Mouse (Mus musculus) MN1 (cell line): ENCODE data around the gene Pdcd6ip.
"Not testable (repeated sequence)": the region's sequence is repeated elsewhere in the genome, so short reads cannot be mapped to it uniquely, and the experiment has no call there.

Source experiments
- DNase-seq: peaks from one replicate; pipeline ENCODE4 v3.0.0-alpha.2; 2016; ENCODE audit warnings: low spot score

Pdcd6ip gene

DNA sequence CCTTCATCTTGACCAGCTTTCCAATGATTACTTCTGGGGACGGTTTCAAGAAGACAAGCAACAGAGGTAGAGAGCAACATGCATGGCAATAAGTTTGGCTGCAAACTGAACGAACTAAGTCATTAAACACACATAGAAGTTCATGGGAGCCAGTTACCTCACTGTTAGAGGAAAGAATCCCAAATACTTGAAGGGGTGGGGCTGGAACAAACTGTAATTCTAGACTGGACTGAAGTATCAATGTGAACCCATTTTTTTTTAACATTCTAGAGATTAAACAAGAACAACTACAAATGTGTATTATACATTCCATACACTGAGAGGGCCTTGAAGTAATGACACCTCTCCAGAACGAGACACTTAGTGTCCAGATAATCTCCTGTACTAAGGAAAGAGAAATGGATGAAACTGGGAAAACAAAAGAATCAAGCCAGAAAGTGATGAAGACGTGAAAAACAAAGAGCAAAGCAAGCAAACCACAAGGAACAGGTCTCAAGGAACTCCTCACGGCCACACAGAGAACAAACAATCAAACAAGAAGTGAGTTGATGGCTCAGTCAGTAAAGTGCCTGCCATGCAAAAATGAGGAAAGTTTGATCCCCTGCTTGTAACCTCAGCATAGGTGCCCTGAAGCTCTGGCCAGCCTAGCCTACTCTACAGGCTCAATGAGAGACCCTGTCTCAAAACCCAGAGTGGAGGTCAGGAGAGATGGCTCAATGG, 6.5 kb downstream of the Pdcd6ip start:
- DNase-seq = no peak

DNA sequence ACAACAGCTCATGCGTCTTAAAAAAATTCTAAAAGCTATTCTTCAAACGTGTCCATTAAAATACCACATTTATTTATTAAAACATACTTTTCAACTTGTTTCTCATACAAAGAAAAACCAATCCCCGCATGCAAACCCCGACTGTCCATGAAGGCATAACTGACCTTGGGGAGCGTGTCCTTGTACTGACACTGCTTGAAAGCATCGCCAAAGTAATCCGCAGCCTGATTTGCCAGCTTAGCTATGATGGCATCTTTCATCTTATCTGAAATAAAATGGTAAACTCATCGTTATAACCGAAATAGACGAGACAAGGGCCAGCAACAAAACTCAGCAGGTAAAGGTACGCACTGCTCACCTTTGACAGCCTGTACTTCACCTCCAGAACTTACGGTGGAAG, 20.6 kb downstream of the Pdcd6ip start:
- no peak for DNase-seq

DNA sequence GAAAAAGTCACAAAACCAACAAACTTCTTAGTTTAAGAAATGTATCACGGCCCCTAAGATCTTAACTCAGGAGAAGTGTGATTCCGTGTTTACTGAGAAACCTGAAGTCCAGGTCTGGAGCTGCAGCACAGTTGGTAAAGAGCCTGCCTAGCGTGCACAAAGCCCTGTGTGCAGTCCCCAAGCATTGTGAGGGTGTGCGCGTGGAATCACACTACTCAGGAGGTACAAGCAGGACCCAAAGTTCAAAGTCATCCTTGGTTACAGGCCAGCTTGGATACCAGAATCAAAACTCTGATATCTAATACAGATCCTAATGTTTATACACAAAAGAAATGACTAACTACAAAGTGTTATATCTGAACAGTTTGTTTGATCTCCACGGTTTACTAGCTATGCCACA, 34.3 kb downstream of the Pdcd6ip start:
- no peak for DNase-seq

DNA sequence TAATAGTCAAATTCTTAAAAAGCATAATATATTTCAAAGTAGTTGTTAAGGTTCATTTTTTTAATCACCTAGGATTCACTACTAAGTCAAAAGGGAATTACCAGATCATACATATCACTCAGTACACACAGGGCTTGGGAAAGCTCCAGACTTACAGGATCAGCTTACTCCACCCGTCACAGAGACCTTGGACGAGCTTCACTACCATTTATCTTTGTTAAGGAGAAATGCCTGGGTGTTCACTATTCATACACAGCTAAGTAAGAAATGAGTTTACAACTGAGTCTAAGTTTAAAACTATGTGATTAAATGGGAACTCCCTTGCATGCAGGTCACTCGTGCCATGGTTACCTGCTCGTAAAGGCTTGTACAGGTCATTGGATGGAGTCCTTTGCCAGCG, 35.7 kb downstream of the Pdcd6ip start:
- DNase-seq = no peak

DNA sequence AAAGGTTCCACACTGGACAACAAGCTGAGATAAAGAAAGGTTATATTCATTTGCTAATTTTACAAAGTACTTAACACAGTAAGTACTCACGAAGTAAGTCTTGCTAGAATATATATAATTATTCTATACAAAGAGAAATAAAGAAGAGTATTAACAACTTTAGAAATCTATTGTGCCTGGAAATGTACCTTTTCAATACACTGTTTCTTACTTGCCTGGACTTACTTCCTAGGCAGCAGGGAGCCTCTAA, 37.3 kb downstream of the Pdcd6ip start:
- no peak for DNase-seq

DNA sequence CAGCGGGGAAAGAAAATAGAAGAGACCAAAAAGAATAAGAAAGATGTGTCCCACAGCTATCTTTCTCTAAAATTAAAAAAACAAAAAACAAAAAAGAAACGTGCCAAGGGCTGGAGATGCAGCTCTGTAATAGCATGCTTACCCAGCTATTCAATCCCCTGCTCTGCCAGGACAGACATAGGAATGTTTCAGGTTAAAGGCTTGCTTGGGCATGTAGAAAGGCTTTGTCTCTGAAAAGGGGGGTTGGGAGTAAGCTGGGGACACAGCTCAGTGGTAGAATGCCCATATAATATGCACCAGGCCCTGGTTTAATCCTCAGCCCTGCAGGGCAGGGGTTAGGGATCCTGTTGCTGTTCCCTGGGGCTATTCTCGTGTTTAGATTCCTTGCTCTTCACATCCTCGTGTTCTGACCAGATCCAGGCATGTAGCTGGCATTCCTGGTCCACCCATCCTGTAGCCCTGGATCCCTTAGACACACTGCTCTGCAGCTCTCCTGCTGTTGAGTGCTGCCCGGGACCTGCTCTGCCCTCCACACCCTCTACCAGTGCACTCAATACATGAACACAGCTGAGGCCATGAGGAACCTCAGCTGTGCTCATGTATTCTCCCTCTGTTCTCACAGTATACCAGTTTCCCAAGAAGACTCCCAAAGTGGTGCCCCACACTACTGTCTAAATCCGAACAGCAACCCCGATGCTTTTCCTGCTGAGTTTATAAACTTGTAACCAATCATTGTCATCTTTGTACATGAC, 37.8 kb downstream of the Pdcd6ip start:
- DNase-seq = no peak

- DNase-seq = no peak
These were observed 44.6 kb downstream of the Pdcd6ip start for GRCm38 (mm10) chr9:113663476-113663875.

DNA sequence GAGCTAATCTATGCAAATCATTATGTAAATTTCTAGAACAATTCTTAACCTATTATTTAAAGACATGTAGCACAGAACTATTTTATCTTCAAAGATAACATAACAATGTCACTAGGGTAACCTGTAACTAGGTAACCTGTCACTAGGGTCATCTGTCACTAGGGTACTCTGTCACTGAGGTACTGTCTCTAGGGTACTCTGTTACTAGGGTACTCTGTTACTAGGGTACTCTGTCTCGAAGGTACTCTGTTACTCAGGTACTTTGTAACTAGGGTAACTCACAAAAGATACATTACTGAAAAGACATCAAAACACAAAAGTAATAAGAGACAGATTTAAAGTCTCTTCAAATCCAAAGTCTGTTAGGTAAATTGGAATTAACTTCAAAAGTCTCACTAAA, 50.2 kb downstream of the Pdcd6ip start:
- no peak for DNase-seq

DNA sequence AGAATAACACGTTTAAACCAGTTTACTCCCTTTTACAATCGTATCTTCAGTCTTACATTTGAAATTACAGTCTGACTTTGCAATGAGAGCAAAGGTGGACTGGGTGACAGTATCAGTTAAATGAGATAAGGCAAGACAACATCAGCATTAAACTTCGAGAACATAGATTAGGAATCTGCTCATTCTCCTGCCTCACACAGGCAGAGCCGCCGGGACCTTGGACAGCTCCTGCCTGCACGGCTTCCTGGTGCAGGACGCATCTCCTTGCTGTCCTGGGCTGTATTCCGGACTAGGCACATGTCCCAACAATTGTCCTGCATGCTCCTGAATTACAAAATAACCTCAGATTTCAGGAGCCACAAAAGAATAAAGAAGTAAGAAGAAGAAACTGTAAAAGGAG, 54.5 kb downstream of the Pdcd6ip start:
- no peak for DNase-seq

DNA sequence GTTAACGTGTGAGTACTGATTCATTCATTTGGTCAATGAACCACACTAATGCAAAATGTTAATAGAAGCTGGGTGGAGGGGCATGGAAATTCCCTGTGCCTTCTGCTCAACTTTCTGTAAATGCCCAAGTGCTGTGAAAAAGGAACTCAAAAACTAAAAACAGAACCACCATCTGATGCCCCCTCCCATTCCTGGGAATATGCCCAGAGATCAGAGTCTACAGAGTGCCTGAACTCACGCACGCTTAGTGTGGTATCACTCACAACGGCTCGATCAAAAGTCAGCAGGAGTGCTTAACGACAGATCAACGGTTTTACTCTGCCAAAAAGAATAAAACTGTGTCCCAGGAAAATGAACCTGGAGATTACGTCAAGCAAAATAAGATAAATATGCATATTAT, 57.3 kb downstream of the Pdcd6ip start:
- DNase-seq = no peak

- not testable (repeated sequence) for DNase-seq
These were observed 58.8 kb downstream of the Pdcd6ip start for GRCm38 (mm10) chr9:113649211-113649610.

GRCm38 (mm10) chr9:113645837-113646169, 62.3 kb downstream of the Pdcd6ip start:
- DNase-seq = no peak

DNA sequence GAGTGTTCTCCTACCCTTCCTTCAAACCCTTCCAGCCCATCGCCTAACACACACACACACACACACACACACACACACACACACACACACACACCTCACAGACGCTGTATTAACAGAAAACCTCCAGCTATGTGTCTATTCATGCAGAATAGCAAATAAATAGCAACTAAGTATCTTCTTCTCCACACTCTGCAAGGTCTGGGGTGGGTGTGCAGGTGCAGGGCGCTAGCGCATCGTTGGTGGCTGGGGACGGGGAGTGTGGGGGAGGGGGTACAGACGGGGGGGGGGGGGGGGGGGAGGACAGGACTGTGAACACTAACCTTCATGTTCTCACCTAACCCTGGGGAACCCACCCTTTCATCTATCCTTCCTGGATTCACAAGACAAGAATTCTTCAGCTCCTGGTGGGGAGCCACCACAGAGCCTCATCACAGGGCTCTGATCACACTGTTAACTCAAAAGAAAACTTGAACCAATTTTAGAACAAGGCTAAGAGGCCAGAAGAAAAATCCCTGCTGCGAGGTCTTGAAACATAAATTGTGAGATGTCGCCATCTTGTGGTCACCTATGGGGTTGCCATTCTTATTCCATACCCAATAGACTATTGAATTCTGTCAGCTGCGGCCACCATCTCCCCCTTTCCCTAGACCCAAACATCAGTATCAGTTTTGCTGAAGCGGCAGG, 62.8 kb downstream of the Pdcd6ip start:
- DNase-seq = peak; percentile 70

- no peak for DNase-seq
These were observed 63.4 kb downstream of the Pdcd6ip start for GRCm38 (mm10) chr9:113644701-113645100.

GRCm38 (mm10) chr9:113644076-113644475, 64.0 kb downstream of the Pdcd6ip start:
- DNase-seq = no peak

DNA sequence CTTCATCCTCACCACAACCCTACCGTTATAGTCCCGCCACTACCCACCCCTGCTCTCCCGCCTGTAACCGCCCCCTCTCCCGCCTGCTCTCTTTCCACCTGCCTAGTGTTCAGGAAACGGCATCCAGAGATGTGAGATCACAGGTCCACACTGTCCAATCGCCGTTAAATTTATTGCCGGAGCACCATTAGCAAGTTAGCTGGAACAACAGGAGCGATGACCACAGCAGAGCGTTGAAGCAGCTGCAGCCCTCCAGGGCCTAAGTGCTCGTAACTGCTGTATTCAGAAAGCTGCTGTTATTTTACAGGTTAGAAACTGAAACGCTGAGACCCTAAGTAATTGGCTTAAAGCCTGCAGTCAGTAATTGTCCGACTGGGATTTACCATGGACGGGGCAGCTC, 64.4 kb downstream of the Pdcd6ip start:
- no peak for DNase-seq

DNA sequence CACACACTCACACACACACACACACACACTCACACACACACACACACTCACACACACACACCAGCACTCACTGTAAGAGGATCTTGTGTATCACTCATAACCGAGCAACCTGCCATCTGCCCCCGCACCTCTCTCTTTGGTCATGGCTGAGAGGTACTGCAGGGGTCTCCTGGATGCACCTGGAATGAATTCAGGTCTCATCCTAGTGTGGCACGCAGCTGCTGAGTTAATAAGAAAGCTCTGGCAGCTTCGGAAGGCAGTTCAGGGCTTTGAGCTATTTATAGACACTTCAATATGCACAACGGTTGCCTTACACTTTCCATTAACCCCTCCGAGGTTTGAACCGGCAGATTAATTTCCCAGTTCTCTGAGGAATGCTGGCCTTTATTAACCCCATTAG, 73.1 kb downstream of the Pdcd6ip start:
- no peak for DNase-seq

GRCm38 (mm10) chr9:113633168-113633744, 74.8 kb downstream of the Pdcd6ip start:
- peak; percentile 16 for DNase-seq

- DNase-seq = peak; percentile 11
These were observed 75.6 kb downstream of the Pdcd6ip start for GRCm38 (mm10) chr9:113632350-113633043.

DNA sequence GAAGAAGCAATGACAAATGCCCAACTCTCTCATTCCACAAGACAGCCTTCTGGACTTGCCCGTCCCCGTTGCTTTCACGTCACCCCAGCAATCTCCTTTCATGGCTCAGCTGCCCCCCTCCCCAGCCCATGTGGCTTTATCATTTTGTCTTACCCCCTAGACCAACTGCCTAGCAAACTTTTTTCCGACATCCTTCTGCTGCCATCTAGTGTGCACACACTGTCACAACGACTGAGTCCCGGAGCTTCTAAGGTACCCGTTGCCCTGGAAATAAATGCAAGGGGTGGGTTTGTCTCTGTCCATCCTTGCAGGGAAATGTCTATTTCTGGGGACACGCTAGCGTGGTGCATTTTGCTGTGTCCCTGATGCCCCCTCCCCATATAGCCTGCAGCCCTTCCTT, 78.4 kb downstream of the Pdcd6ip start:
- DNase-seq = peak; percentile 37

DNA sequence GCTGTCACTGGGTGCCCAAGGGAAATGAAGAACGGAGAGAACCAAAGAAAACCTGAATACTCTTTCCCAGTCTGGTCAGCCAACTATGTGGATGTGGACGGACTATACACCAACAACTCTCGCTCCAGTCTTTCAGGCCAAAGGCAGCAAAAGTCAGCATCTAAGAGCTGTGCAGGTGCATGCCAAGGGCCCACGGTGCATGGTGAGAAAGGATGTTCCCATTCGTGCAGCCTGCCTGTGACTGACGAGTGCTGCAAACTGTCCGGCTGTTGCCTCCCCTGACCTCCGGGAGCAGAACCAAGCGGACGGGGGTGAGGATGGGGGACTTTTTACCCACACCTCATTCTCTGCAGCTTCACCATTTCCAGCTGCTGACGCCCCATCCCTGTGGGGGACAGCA, 78.9 kb downstream of the Pdcd6ip start:
- no peak for DNase-seq

DNA sequence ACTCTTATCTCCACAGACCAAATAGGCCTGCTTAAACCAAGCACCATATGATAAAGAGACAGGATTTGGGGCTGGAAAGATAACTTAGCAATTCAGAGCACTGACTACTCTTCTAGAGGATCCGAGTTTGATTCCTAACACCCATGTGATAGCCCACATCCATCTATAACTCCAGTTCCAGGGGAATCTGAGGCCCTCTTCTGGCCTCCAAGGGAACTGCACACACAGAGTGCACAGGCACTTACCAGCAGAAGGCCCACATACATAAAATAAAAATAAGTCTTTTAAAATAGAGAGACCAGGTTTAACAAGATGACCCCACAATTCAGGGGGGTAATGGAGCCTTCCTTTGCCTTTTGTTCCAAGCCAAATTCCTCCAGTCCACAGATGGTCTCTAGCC, 79.3 kb downstream of the Pdcd6ip start:
- DNase-seq = no peak

GRCm38 (mm10) chr9:113626730-113627129, 81.3 kb downstream of the Pdcd6ip start:
- no peak for DNase-seq
